Mouse (Mus musculus) lung, adult 2 months (tissue): ENCODE data around the gene Sema4d. TPM values are rescaled to one million over a fixed set of nuclear protein-coding genes. Genes with fewer than 3 reads are reported as not detected.

Experiments used
- DNase-seq: peaks from one replicate; pipeline ENCODE4 v3.0.0; 2022
- H3K4me1 ChIP-seq: fragments of 200-500 bp; 2 replicates; pipeline ENCODE4 v1.6.1; 2011; ENCODE audit warnings: low read length; ENCODE audit not compliant: control insufficient read depth, insufficient read depth
- H3K4me3 ChIP-seq: fragments of 200-500 bp; replicated peaks from 2 replicates; pipeline ENCODE3; 2011; ENCODE audit warnings: low read depth, mild to moderate bottlenecking, control low read depth, low read length; ENCODE audit errors: extremely low read depth
- CTCF ChIP-seq: fragments of 200-500 bp; IDR thresholded peaks from 2 replicates; pipeline ENCODE4 v1.5.1; 2011; ENCODE audit warnings: mild to moderate bottlenecking, low read length, control low read depth; ENCODE audit not compliant: insufficient read depth
- POLR2A ChIP-seq: fragments of 200-500 bp; IDR thresholded peaks from 2 replicates; pipeline ENCODE4 v1.6.1; 2011; ENCODE audit warnings: low read depth, mild to moderate bottlenecking, control low read depth, low read length, borderline replicate concordance; ENCODE audit errors: extremely low read depth
- WGBS: fragments of 180-500 bp; shearing (Covaris S2); methylation state at CpG from one replicate; pipeline ENCODE4 v1.1.7; 2018; 5-methylcytosine and 5-hydroxymethylcytosine counted together
- polyA plus RNA-seq: library from polyadenylated mRNA; depleted of rRNA; stranded (reverse); fragments of >200 nt; gene quantifications from 2 replicates; pipeline ENCODE4 v1.2.3, GENCODE M21; 2012; rRNA removed

The Sema4d gene
- polyA plus RNA-seq, 1 experiment: 23.3 TPM

GRCm38 (mm10) chr13:51646362-51647027, 147.1 kb downstream of the Sema4d start:
- DNase-seq: no peak
- TF ChIP-seq POLR2A (no peak), CTCF (no peak)
- WGBS: 15% methylated on average over 3 of the region's 3 CpGs
- Histone ChIP-seq H3K4me3 (no peak overlapping the region), H3K4me1 (peaks cover 11% of the 10 kb centered on the region)

GRCm38 (mm10) chr13:51645872-51646271, 147.7 kb downstream of the Sema4d start:
- 2% methylated on average over 7 of the region's 7 CpGs for WGBS
- no peak for DNase-seq
- peak overlapping the region; percentile 60 for H3K4me3 ChIP-seq
- no peak for TF ChIP-seq POLR2A
- peaks cover 9% of the 10 kb centered on the region for H3K4me1 ChIP-seq

DNA sequence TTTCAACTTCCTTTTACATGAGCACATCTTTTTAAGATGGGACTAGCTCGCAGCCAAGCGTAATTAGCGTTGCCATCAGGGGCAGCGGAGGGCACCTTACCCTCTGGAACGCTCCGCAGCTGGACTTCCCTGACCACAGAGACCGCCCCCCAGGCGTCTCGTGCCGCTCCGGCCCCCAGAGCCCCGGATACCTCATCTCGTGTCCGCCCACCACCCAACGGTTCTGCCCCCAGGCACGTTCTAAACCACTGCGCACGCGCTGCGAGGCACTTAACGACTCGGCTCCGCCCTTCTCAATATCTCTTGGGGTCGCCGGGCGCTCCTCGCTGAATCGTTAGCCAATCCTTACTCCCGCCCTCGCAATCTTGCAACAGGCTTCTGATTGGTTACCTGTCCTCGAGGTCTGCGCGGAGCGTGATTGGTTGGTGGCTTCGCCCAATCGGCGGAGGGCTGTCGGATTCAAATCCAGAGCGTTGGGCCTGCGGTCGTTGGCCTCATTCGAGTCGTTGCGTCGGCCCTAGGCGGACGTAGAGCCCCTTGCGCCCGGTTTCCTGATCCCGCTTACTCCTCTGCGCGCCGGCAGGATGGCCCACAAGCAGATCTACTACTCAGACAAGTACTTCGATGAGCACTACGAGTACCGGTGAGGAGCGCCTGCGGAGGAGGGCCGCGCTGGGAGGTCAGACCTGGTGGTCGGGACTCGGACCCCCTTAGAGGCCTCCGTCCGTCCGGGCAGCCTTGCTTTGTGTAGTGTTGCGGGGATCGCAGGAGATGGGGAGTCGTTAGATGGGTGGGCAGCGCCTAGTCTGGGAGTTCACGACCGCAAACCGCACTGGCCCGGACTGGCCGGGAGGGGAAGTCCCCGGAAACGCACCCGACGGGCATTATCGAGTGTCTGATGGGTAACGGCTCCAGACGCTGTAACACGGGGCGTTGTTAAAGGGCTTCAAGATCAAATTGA, 148.4 kb downstream of the Sema4d start, which contains the start of gene Cks2:
Gene Cks2 (plus strand): TSS at position 404 of the 961 bp plus-strand sequence.
- WGBS: under 1% methylated on average over 83 of the region's 83 CpGs
- peak; percentile 96 for DNase-seq
- TF ChIP-seq CTCF: no peak
- TF ChIP-seq POLR2A: peak; percentile 60; the same call in 1 of the 2 replicates
- Histone ChIP-seq H3K4me1 (peaks cover 8% of the 10 kb centered on the region), H3K4me3 (peak within 1 kb of the TSS; percentile 60)

- Histone ChIP-seq H3K4me1 (peaks cover 8% of the 10 kb centered on the region), H3K4me3 (peak overlapping the region; percentile 59)
- TF ChIP-seq POLR2A (no peak), CTCF (no peak)
- DNase-seq: no peak
- 42% methylated on average over 20 of the region's 20 CpGs for WGBS
Observed at GRCm38 (mm10) chr13:51643924-51644828, 149.4 kb downstream of the Sema4d start.

GRCm38 (mm10) chr13:51642171-51642778, 151.3 kb downstream of the Sema4d start:
- WGBS: 37% methylated on average over 11 of the region's 11 CpGs
- peaks cover 8% of the 10 kb centered on the region for H3K4me1 ChIP-seq
- DNase-seq: no peak
- no peak overlapping the region for H3K4me3 ChIP-seq
- no peak for TF ChIP-seq POLR2A

DNA sequence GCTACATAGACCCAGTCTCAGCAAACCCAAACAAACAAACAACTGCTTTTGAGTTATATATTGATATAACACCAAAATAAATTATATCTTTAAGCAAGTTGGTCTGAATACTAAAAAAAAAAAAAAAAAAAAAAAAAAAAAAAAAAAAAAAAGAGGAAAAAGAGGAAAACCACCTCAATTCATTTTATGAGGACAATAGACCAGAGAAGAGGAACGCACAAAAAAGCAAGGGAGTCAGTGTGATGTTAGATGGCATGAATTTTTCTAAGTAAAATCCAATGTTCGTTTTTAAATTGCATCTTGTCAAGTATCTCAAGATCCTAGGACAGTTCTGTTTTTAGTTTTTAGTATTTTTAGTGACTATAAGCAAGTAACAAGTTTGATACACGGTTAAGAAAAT, 152.1 kb downstream of the Sema4d start:
- no peak for TF ChIP-seq CTCF
- no peak for TF ChIP-seq POLR2A
- Histone ChIP-seq H3K4me3 (no peak overlapping the region), H3K4me1 (peaks cover 8% of the 10 kb centered on the region)
- no peak for DNase-seq
- WGBS: 82% methylated on average over 3 of the region's 3 CpGs

DNA sequence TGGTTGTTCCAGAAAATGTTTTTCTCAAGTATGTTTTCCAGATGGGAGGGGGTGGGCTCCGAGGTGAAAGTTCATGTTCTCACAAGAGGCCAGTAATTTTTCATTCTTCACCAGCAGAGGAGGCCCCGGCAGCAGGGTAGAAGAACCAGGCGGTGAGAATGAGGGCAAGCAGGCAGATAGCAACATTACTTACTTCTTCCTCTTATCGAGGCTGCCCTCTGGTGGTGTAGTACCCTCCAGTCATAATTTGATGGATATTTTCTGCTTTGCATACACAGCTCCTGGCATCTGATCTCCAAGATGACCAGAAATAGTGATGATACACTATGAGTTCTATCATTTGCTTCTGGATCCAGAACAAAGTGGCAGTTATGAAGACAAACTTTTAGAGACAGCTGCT, 154.6 kb downstream of the Sema4d start:
- no peak for DNase-seq
- H3K4me3 ChIP-seq: no peak overlapping the region
- no peak for TF ChIP-seq CTCF
- TF ChIP-seq POLR2A: no peak
- 79% methylated on average over 4 of the region's 4 CpGs for WGBS
- no peaks in the 10 kb centered on the region for H3K4me1 ChIP-seq

Other genes starting within 250 kb of the Sema4d start
- gene Shc3, start 224.3 kb downstream of the Sema4d start, polyA plus RNA-seq: 0.22 and 0.45 TPM in 2 replicates
- 4.7 and 4.8 TPM in 2 replicates for gene Cks2, start 148.5 kb downstream of the Sema4d start, polyA plus RNA-seq
- 18.1 and 21.3 TPM in 2 replicates for gene Secisbp2, start 142.1 kb downstream of the Sema4d start, polyA plus RNA-seq
- gene Gadd45g, start 52.9 kb upstream of the Sema4d start, polyA plus RNA-seq: 43.5 and 60.1 TPM in 2 replicates